Mouse (Mus musculus) bone marrow macrophage, adult 2 months (primary cell): ENCODE measurements around the gene Grin2a.

Source experiments
- CTCF ChIP-seq: IDR thresholded peaks from 2 replicates; pipeline ENCODE4 v1.5.1; 2012; ENCODE audit warnings: low read depth, mild to moderate bottlenecking, low read length, moderate library complexity
- POLR2A ChIP-seq: IDR thresholded peaks from 2 replicates; pipeline ENCODE4 v1.6.1; 2012; ENCODE audit warnings: mild to moderate bottlenecking, low read depth, low read length, borderline replicate concordance

DNA sequence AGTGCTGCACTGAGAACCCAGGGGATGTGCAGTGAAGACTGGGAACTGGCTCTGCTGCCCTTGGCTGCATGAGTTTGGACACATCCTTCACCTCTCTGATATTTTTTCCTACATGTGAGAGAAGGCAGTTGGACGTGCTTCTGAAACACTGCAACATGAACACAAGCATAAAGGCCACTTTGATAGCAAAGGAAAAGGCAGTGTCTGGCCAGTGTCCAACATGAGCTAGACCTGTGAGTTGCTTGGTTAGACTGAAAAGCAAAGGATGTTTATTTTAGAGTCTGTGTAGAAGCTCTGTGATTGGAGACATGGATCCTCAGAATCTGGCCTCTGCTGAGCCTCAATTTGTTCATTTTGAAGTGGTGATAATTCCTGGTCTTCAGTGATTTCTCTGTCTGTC lies 195.1 kb downstream of the Grin2a start:
- TF ChIP-seq CTCF, result no peak
- no peak for TF ChIP-seq POLR2A
